Mouse (Mus musculus) liver, adult 2 months (tissue): Measurements from ENCODE around the gene Prss21.

ENCODE experiments used
- CTCF ChIP-seq: fragments of 200-500 bp; IDR thresholded peaks from 2 replicates; pipeline ENCODE4 v1.5.1; 2011; ENCODE audit warnings: low read depth, low read length, control low read depth
- POLR2A ChIP-seq: fragments of 200-500 bp; IDR thresholded peaks from 2 replicates; pipeline ENCODE4 v1.6.1; 2011; ENCODE audit warnings: low read length, control low read depth; ENCODE audit not compliant: insufficient read depth; ENCODE audit errors: extremely low read depth

GRCm38 (mm10) chr17:23853292-23853691 is 14.6 kb upstream of the Prss21 start:
- peak; percentile 88 for TF ChIP-seq CTCF
- TF ChIP-seq POLR2A: no peak
